Mouse (Mus musculus) lung, embryonic 16.5 days (tissue): ENCODE data around the gene Epor. TPM values are rescaled to one million over a fixed set of nuclear protein-coding genes. Genes with fewer than 3 reads are reported as not detected.
A peak's percentile ranks its signal among the peaks of the same experiment; 100 is the strongest.

Experiments
- ATAC-seq: fragments of 200-750 bp; cut with Nextera tagmentation; 2 replicates; pipeline ENCODE4 v1.8.0; 2017; ENCODE audit warnings: low read depth, mild to moderate bottlenecking, moderate library complexity
- H3K27ac ChIP-seq: fragments of 300-500 bp; sonication (generic); 2 replicates; pipeline ENCODE4 v1.5.1; 2014; ENCODE audit warnings: mild to moderate bottlenecking, control low read depth, low read length
- H3K27me3 ChIP-seq: fragments of 300-500 bp; sonication (generic); 2 replicates; pipeline ENCODE4 v1.6.1; 2014; ENCODE audit warnings: low read depth, low read length, mixed read lengths; ENCODE audit not compliant: control insufficient read depth, insufficient read depth
- H3K36me3 ChIP-seq: fragments of 300-500 bp; sonication (generic); 2 replicates; pipeline ENCODE4 v1.6.1; 2014; ENCODE audit warnings: low read length; ENCODE audit not compliant: control insufficient read depth, insufficient read depth
- H3K4me1 ChIP-seq: fragments of 300-500 bp; sonication (generic); replicated peaks from 2 replicates; pipeline ENCODE4 v1.6.1; 2014; ENCODE audit warnings: low read length, mixed read lengths; ENCODE audit not compliant: control insufficient read depth, insufficient read depth
- H3K4me2 ChIP-seq: fragments of 300-500 bp; sonication (generic); 2 replicates; pipeline ENCODE4 v1.6.1; 2014; ENCODE audit warnings: low read depth, low read length, control low read depth
- H3K4me3 ChIP-seq: fragments of 300-500 bp; sonication (generic); 2 replicates; pipeline ENCODE4 v1.5.1; 2014; ENCODE audit warnings: mild to moderate bottlenecking, low read length, control low read depth
- H3K9ac ChIP-seq: fragments of 300-500 bp; sonication (generic); 2 replicates; pipeline ENCODE4 v1.6.1; 2014; ENCODE audit warnings: low read length, control low read depth
- H3K9me3 ChIP-seq: fragments of 300-500 bp; sonication (generic); 2 replicates; pipeline ENCODE4 v1.6.1; 2016; ENCODE audit warnings: low read length; ENCODE audit not compliant: control insufficient read depth
- WGBS: fragments of 180-500 bp; shearing (Covaris S2); extraction: QIAGEN DNeasy Blood & Tissue Kit; methylation state at CpG from one replicate; pipeline ENCODE4 v1.1.7; 2014; 5-methylcytosine and 5-hydroxymethylcytosine counted together
- polyA plus RNA-seq: library from polyadenylated mRNA; unstranded; fragments of >200 nt; fragmentation: Nextera tagmentation; extraction: Ambion mirVana; gene quantifications from 2 replicates; pipeline ENCODE4 v1.2.1, GENCODE M21; 2015

Epor gene
- polyA plus RNA-seq, 1 experiment from 2014 or later: 7.5 TPM

- H3K9me3 ChIP-seq: no peaks in the 10 kb centered on the region
- no peak overlapping the region for H3K4me2 ChIP-seq
- no peaks in the 10 kb centered on the region for H3K36me3 ChIP-seq
- no peak overlapping the region for H3K27ac ChIP-seq
- no peak overlapping the region for H3K9ac ChIP-seq
- H3K4me3 ChIP-seq: no peak overlapping the region
- no peak for ATAC-seq
- peaks cover 3% of the 10 kb centered on the region for H3K4me1 ChIP-seq
- 88% methylated on average over 12 of the region's 12 CpGs for WGBS
- H3K27me3 ChIP-seq: no peaks in the 10 kb centered on the region
Observed at GRCm38 (mm10) chr9:21934021-21934420, 29.3 kb downstream of the Epor start.

- Histone ChIP-seq H3K9me3 (no peaks in the 10 kb centered on the region), H3K4me3 (no peak overlapping the region), H3K4me2 (no peak overlapping the region), H3K36me3 (no peaks in the 10 kb centered on the region), H3K9ac (no peak overlapping the region), H3K27me3 (no peaks in the 10 kb centered on the region), H3K27ac (no peak overlapping the region), H3K4me1 (peaks cover 3% of the 10 kb centered on the region)
- WGBS: 53% methylated on average over 12 of the region's 12 CpGs
- ATAC-seq: no peak
Observed at GRCm38 (mm10) chr9:21932445-21933137, 30.7 kb downstream of the Epor start.

GRCm38 (mm10) chr9:21932006-21932405 lies 31.3 kb downstream of the Epor start:
- Histone ChIP-seq H3K36me3 (no peaks in the 10 kb centered on the region), H3K9me3 (no peaks in the 10 kb centered on the region), H3K9ac (no peak overlapping the region), H3K27me3 (no peaks in the 10 kb centered on the region), H3K27ac (no peak overlapping the region), H3K4me1 (peaks cover 2% of the 10 kb centered on the region), H3K4me3 (no peak overlapping the region), H3K4me2 (no peak overlapping the region)
- no peak for ATAC-seq
- WGBS: 43% methylated on average over 2 of the region's 2 CpGs

GRCm38 (mm10) chr9:21929208-21929607 lies 34.1 kb downstream of the Epor start:
- ATAC-seq: no peak
- 71% methylated on average over 3 of the region's 3 CpGs for WGBS
- Histone ChIP-seq H3K36me3 (no peaks in the 10 kb centered on the region), H3K9me3 (no peaks in the 10 kb centered on the region), H3K9ac (no peak overlapping the region), H3K4me3 (no peak overlapping the region), H3K4me1 (peaks cover 15% of the 10 kb centered on the region), H3K27me3 (no peaks in the 10 kb centered on the region), H3K27ac (no peak overlapping the region), H3K4me2 (no peak overlapping the region)

- Histone ChIP-seq H3K4me2 (peak within 1 kb of the TSS; percentile 85), H3K9ac (peak within 1 kb of the TSS; percentile 78), H3K36me3 (no peaks in the 10 kb centered on the region), H3K9me3 (no peaks in the 10 kb centered on the region), H3K4me3 (peak within 1 kb of the TSS; percentile 69), H3K4me1 (peaks cover 21% of the 10 kb centered on the region), H3K27ac (peak within 1 kb of the TSS; percentile 71), H3K27me3 (no peaks in the 10 kb centered on the region)
- under 1% methylated on average over 28 of the region's 28 CpGs for WGBS
- peak; percentile 95 for ATAC-seq
Observed at GRCm38 (mm10) chr9:21927208-21927753, 36.0 kb downstream of the Epor start, which contains the start of the genes Ccdc159 and Tmem205. Ccdc159 (plus strand) TSS chr9:21927471. Tmem205 (minus strand) TSS chr9:21927556.

- H3K4me2 ChIP-seq: peak overlapping the region; percentile 85
- no peaks in the 10 kb centered on the region for H3K9me3 ChIP-seq
- ATAC-seq: no peak
- no peaks in the 10 kb centered on the region for H3K27me3 ChIP-seq
- peak overlapping the region; percentile 71 for H3K27ac ChIP-seq
- peak overlapping the region; percentile 78 for H3K9ac ChIP-seq
- peak overlapping the region; percentile 69 for H3K4me3 ChIP-seq
- H3K4me1 ChIP-seq: peaks cover 21% of the 10 kb centered on the region
- 2% methylated on average over 6 of the region's 6 CpGs for WGBS
- no peaks in the 10 kb centered on the region for H3K36me3 ChIP-seq
Observed at GRCm38 (mm10) chr9:21926784-21927183, 36.5 kb downstream of the Epor start.

- Histone ChIP-seq H3K36me3 (no peaks in the 10 kb centered on the region), H3K27ac (no peak overlapping the region; the same call in 1 of the 2 replicates), H3K4me3 (peak overlapping the region; percentile 69), H3K4me1 (peaks cover 21% of the 10 kb centered on the region), H3K9ac (peak overlapping the region; percentile 78), H3K27me3 (no peaks in the 10 kb centered on the region), H3K9me3 (no peaks in the 10 kb centered on the region), H3K4me2 (peak overlapping the region; percentile 85)
- WGBS: 71% methylated on average over 6 of the region's 6 CpGs
- ATAC-seq: no peak
Observed at GRCm38 (mm10) chr9:21926155-21926554, 37.2 kb downstream of the Epor start.

- no peak for ATAC-seq
- 94% methylated on average over 1 of the region's 1 CpGs for WGBS
Observed at GRCm38 (mm10) chr9:21925506-21925905, 37.8 kb downstream of the Epor start.

GRCm38 (mm10) chr9:21925034-21925433 lies 38.3 kb downstream of the Epor start:
- Histone ChIP-seq H3K4me3 (no peak overlapping the region), H3K4me2 (no peak overlapping the region), H3K9me3 (no peaks in the 10 kb centered on the region), H3K36me3 (no peaks in the 10 kb centered on the region), H3K9ac (no peak overlapping the region), H3K27me3 (no peaks in the 10 kb centered on the region), H3K27ac (no peak overlapping the region), H3K4me1 (peaks cover 21% of the 10 kb centered on the region)
- no peak for ATAC-seq
- WGBS: 86% methylated on average over 3 of the region's 3 CpGs

More at GRCm38 (mm10) chr9:21925506-21925905, 37.8 kb downstream of the Epor start:
- Histone ChIP-seq H3K36me3 (no peaks in the 10 kb centered on the region), H3K9me3 (no peaks in the 10 kb centered on the region), H3K9ac (no peak overlapping the region), H3K4me2 (no peak overlapping the region), H3K4me3 (no peak overlapping the region), H3K27ac (no peak overlapping the region), H3K4me1 (peaks cover 21% of the 10 kb centered on the region), H3K27me3 (no peaks in the 10 kb centered on the region)
